In genomic region chr4:85513792-85514191, GRCm38 (mm10) we compare ENCODE assay signal across 8 mouse cellular contexts. TPM values are rescaled to one million over a fixed set of nuclear protein-coding genes. Genes with fewer than 3 reads are reported as not detected.
DNase-seq lines count a peak whose midpoint lies in the region; ATAC-seq and TF ChIP-seq lines count a peak whose summit lies in the region.

TSS of gene Adamtsl1 (plus strand) at chr4:85514172.

- DNase-seq in layer of hippocampus, postnatal 10 days (ENCODE audit: low spot score in 2 of 2), result peak in 1 of 2 experiments; percentile 14
- DNase-seq in layer of hippocampus, adult 9-10 months (ENCODE audit: low spot score), result no peak
- DNase-seq in cerebellum, adult 2 months, result peak; percentile 23 to 44
- no peak for DNase-seq in limb, embryonic 14.5 days (ENCODE audit: low spot score)
- no peak for DNase-seq in stomach, postnatal 0 days (ENCODE audit: low spot score)
- no peak for DNase-seq in frontal cortex, adult 2 months (ENCODE audit: extremely low spot score in 1 of 2, low spot score in 1 of 2)
- DNase-seq in spleen, adult 12 weeks (ENCODE audit: low spot score), result no peak

- no peak within 1 kb of the TSS for H3K27ac ChIP-seq in cerebellum, adult 2 months (ENCODE audit: insufficient read depth, low read length)
- no peak within 1 kb of the TSS for H3K27ac ChIP-seq in forebrain, embryonic 13.5 days
- H3K27ac ChIP-seq in limb, embryonic 14.5 days (replicated peaks; ENCODE audit: low read depth, low read length), result no peak within 1 kb of the TSS
- no peak within 1 kb of the TSS for H3K27ac ChIP-seq in stomach, postnatal 0 days (replicated peaks)

- no peaks in the 10 kb centered on the region for H3K36me3 ChIP-seq in forebrain, embryonic 13.5 days (ENCODE audit: poor library complexity, severe bottlenecking)
- H3K36me3 ChIP-seq in limb, embryonic 14.5 days (ENCODE audit: control insufficient read depth, insufficient read depth, low read length), result no peaks in the 10 kb centered on the region
- no peaks in the 10 kb centered on the region for H3K36me3 ChIP-seq in stomach, postnatal 0 days (ENCODE audit: control insufficient read depth, insufficient read depth, low read length)

- ATAC-seq in forebrain, embryonic 13.5 days, result 0 out of 2 replicates have a peak, but pooled peaks have one; percentile 16
- no peak; the same call in 1 of the 2 replicates for ATAC-seq in limb, embryonic 14.5 days (ENCODE audit: low FRiP score, low read depth)
- no peak for ATAC-seq in stomach, postnatal 0 days (ENCODE audit: low FRiP score, low TSS enrichment)

- TF ChIP-seq POLR2A in cerebellum, adult 2 months (IDR thresholded peaks at IDR 0.05; ENCODE audit: borderline replicate concordance, insufficient read depth, low read length), result no peak
- no peak for TF ChIP-seq POLR2A in limb, embryonic 14.5 days (IDR thresholded peaks at IDR 0.05; ENCODE audit: borderline replicate concordance, extremely low read depth, insufficient read depth, insufficient read length)

- no peak for TF ChIP-seq EP300 in stomach, postnatal 0 days (optimal IDR thresholded peaks at IDR 0.05)

- H3K9me3 ChIP-seq in forebrain, embryonic 13.5 days (replicated peaks), result no peaks in the 10 kb centered on the region
- H3K9me3 ChIP-seq in limb, embryonic 14.5 days (ENCODE audit: control insufficient read depth, low read length), result no peaks in the 10 kb centered on the region
- H3K9me3 ChIP-seq in stomach, postnatal 0 days (ENCODE audit: control insufficient read depth, low read length), result no peaks in the 10 kb centered on the region

- peak within 1 kb of the TSS; percentile 96 for H3K4me2 ChIP-seq in forebrain, embryonic 13.5 days
- peak within 1 kb of the TSS; percentile 98 for H3K4me2 ChIP-seq in limb, embryonic 14.5 days (replicated peaks; ENCODE audit: low read depth, low read length, severe bottlenecking)
- H3K4me2 ChIP-seq in stomach, postnatal 0 days (replicated peaks; ENCODE audit: low read depth), result peak within 1 kb of the TSS; percentile 81

- H3K27me3 ChIP-seq in cerebellum, adult 2 months (ENCODE audit: control insufficient read depth, insufficient read depth, low read length), result no peaks in the 10 kb centered on the region
- H3K27me3 ChIP-seq in forebrain, embryonic 13.5 days, result peaks cover 20% of the 10 kb centered on the region; the same call in 1 of the 2 replicates
- peaks cover 10% of the 10 kb centered on the region for H3K27me3 ChIP-seq in limb, embryonic 14.5 days (ENCODE audit: control insufficient read depth, insufficient read depth, low read length)
- H3K27me3 ChIP-seq in stomach, postnatal 0 days (ENCODE audit: control insufficient read depth, insufficient read depth, low read length), result no peaks in the 10 kb centered on the region; the same call in 1 of the 2 replicates

- no peaks in the 10 kb centered on the region for H3K4me1 ChIP-seq in cerebellum, adult 2 months (ENCODE audit: control insufficient read depth, insufficient read depth, low read length)
- peaks cover 14% of the 10 kb centered on the region for H3K4me1 ChIP-seq in forebrain, embryonic 13.5 days
- H3K4me1 ChIP-seq in limb, embryonic 14.5 days (ENCODE audit: control insufficient read depth, insufficient read depth, low read length), result peaks cover 16% of the 10 kb centered on the region
- no peaks in the 10 kb centered on the region for H3K4me1 ChIP-seq in stomach, postnatal 0 days (replicated peaks; ENCODE audit: control insufficient read depth, insufficient read depth)

- 1% methylated on average over 9 of the region's 9 CpGs for WGBS in cerebellum, adult 2 months
- 1% methylated on average over 9 of the region's 9 CpGs for WGBS in forebrain, embryonic 13.5 days
- WGBS in limb, embryonic 14.5 days, result 5% methylated on average over 9 of the region's 9 CpGs
- WGBS in stomach, postnatal 0 days, result 4% methylated on average over 9 of the region's 9 CpGs

- peak within 1 kb of the TSS; percentile 71 for H3K9ac ChIP-seq in forebrain, embryonic 13.5 days
- peak within 1 kb of the TSS; percentile 56 for H3K9ac ChIP-seq in limb, embryonic 14.5 days (ENCODE audit: low read depth, low read length, severe bottlenecking)
- peak within 1 kb of the TSS; percentile 18; the same call in 1 of the 2 replicates for H3K9ac ChIP-seq in stomach, postnatal 0 days (ENCODE audit: low read length)

- peak within 1 kb of the TSS; percentile 68 for H3K4me3 ChIP-seq in cerebellum, adult 2 months (replicated peaks; ENCODE audit: insufficient read depth, low read depth, low read length)
- peak within 1 kb of the TSS; percentile 57 for H3K4me3 ChIP-seq in forebrain, embryonic 13.5 days
- H3K4me3 ChIP-seq in limb, embryonic 14.5 days (replicated peaks; ENCODE audit: low read length), result peak within 1 kb of the TSS; percentile 50
- H3K4me3 ChIP-seq in stomach, postnatal 0 days (ENCODE audit: low read depth, low read length), result peak within 1 kb of the TSS; percentile 48

- no peak for TF ChIP-seq CTCF in cerebellum, adult 2 months (IDR thresholded peaks at IDR 0.05; ENCODE audit: borderline replicate concordance, insufficient read depth, low read depth, low read length)
- TF ChIP-seq CTCF in stomach, postnatal 0 days (IDR thresholded peaks at IDR 0.05; ENCODE audit: low read depth), result no peak

RNA-seq across cellular contexts. Expression of gene Adamtsl1, which starts in this region (rescaled TPM):
- total RNA-seq in layer of hippocampus, postnatal 10 days (2021), result 10 to 100 TPM; 11.4 to 11.5 TPM
- 3.3 and 3.7 TPM in 2 replicates for polyA plus RNA-seq in cerebellum, adult 2 months (2012; rRNA removed)
- polyA plus RNA-seq in forebrain, embryonic 13.5 days (2015; fragmentation: Nextera tagmentation; extraction: Ambion mirVana), result 5.3 and 6.2 TPM in 2 replicates
- polyA plus RNA-seq in limb, embryonic 14.5 days (2012; rRNA removed), result 22.9 and 29.9 TPM in 2 replicates
- polyA plus RNA-seq in limb, embryonic 14.5 days (2014; fragmentation: Nextera tagmentation; extraction: Ambion mirVana), result 47.5 and 53.8 TPM in 2 replicates
- polyA plus RNA-seq in stomach, postnatal 0 days (2015; fragmentation: Nextera tagmentation; extraction: Ambion mirVana), result 7.1 and 7.3 TPM in 2 replicates
- 4.9 and 7.0 TPM in 2 replicates for polyA plus RNA-seq in frontal cortex, adult 2 months (2012; rRNA removed)

Comparison
In these comparisons a context has a peak if more than half of its experiments do, and no peak if none do; other contexts are left out.
1. DNase-seq: peak in cerebellum, adult 2 months (2 of 2); none in layer of hippocampus, adult 9-10 months (single experiment), limb, embryonic 14.5 days (single experiment), stomach, postnatal 0 days (single experiment), frontal cortex, adult 2 months (0 of 2) and spleen, adult 12 weeks (single experiment).
2. H3K9ac ChIP-seq: peak in every context shown above with its lines; median percentile 71 in forebrain, embryonic 13.5 days; 56 in limb, embryonic 14.5 days; 18 in stomach, postnatal 0 days.
3. Peak in every context shown above with its lines, with median percentiles within 50 percentile points of each other: H3K4me3 ChIP-seq and H3K4me2 ChIP-seq.